Mouse (Mus musculus) telencephalon, adult 2 months (tissue): Measurements from ENCODE around the gene Asgr1.
"Not testable (repeated sequence)": the region's sequence is repeated elsewhere in the genome, so short reads cannot be mapped to it uniquely, and the experiment has no call there.

Experiments
- DNase-seq: peaks from one replicate; pipeline ENCODE4 v3.0.0-alpha.2; 2011; ENCODE audit warnings: low read depth, low spot score

Gene Asgr1

DNA sequence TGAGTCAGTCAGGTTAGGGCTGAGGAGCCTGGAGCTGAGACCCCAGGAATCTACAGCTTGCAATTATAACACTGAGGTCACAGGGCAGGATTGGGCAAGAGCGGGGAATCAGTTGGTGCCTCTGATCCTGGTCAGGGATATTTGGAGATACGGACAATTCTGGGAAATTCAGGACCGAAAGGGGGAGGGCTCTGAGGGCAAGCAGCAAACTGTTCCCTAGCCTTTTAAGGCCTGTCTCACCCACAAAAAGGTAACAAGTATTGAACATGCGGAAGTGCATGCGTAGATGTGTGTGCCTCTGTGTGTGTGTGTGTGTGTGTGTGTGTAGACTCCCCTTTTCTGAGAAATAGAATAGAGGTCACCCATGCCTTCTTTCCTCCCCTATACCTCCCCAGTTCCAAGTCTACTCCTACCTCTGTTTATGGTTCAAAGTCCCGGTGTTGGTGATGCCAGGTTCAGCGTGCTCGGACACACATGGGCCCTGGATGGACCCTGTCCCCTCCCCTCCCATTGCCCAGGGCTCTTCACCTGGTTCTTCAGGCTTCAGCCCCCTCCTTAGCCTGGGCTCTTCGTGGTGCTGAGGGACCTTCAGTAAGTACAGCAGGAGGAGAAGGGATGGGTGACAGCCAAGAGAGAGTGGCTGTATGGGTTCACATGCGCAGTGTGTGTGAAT lies at the start of gene Asgr1:
Asgr1 (plus strand) TSS at position 188 of the 673 bp plus-strand sequence.
- DNase-seq: no peak

DNA sequence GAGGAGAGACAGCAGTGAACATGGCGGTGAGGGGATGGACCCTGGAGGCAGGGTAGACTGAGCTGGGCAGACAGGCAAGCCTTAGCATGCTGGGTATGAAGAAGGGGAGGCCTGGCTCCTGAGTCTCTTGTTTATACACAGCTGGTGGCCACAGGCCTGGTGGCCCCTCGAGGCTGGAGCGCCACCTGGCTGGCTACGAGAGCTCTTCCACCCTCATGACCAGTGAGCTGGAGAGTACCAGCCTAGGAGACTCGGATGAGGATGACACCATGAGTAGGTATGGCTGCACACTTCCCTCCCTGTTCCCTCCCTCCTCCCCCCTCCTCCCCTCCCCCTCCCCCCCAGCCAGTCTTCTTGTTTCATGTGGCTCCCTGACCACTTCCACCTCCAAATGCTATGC lies 48.4 kb upstream of the Asgr1 start:
- no peak for DNase-seq

DNA sequence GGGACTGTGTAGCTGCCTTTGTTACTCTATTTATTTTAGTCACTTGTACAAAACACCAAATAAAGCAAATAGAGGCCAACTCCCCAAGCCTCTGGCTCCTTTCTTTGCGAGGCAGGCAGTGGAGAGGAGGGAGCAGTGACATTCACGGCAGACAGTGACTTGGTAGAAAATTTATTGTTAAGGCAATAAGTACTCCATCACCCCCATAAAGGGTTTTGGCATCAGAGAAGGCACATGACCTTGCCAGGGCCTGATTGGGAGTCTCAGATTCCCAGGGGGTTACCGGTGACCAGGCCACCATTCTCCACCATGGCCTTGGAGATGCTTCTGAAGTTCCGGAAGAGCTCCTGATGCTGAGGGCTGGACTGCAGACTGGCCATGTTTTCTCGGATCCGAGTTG lies 43.9 kb upstream of the Asgr1 start:
- no peak for DNase-seq

DNA sequence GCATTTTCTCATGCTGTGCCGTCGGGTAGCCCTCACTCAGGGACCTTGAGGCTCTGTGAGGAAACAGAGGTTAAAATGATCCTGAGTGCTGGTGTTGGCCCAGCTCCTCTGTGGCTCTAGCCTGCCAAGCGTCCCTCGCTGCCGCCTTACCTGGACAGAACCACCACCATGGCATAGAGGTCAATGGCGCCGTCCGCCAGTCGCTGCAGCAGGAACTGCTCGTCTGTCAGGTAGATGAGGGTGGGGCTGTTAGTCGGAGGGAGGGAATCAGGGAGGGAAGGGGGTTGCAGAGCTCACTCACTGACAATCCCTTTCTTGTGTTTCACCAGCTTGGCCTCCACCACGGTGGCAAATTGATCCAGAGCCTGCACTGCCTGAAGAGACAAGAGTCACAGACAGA lies 43.3 kb upstream of the Asgr1 start:
- DNase-seq: no peak

GRCm38 (mm10) chr11:70010961-70011360 lies 42.9 kb upstream of the Asgr1 start:
- no peak for DNase-seq

GRCm38 (mm10) chr11:70012931-70013330 lies 41.0 kb upstream of the Asgr1 start:
- DNase-seq: no peak

GRCm38 (mm10) chr11:70013408-70013807 lies 40.5 kb upstream of the Asgr1 start:
- DNase-seq: no peak

- DNase-seq: no peak
These were observed 39.8 kb upstream of the Asgr1 start for GRCm38 (mm10) chr11:70014051-70014450.

GRCm38 (mm10) chr11:70014880-70015558 lies 38.9 kb upstream of the Asgr1 start, which contains the start of gene Acadvl:
Acadvl (minus strand) TSS chr11:70015411.
- DNase-seq: peak; percentile 79

GRCm38 (mm10) chr11:70015677-70016076 lies 38.2 kb upstream of the Asgr1 start:
- DNase-seq: no peak

GRCm38 (mm10) chr11:70016177-70016576 lies 37.7 kb upstream of the Asgr1 start:
- not testable (repeated sequence) for DNase-seq

DNA sequence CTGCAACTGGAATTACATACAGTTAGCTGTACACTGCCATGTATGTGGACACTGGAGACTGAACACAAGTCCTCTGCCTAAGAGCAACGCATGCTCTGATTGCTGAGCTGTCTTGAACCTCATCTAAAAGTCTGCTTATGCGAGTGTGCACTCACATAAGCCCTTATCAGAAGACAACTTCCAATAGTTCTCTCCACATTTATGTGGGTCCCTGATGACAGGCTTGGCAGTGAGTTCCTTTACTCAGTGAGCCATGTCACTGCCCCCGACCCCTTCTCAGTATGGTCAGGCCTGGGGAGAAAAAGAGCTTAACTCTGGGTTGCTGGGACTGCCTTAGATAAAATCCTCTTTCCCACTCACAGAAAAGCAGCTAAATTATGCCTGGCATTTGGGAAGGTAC lies 37.2 kb upstream of the Asgr1 start, which contains the start of gene Dlg4:
Dlg4 (plus strand) TSS at position 274 of the 400 bp plus-strand sequence.
- no peak for DNase-seq

GRCm38 (mm10) chr11:70017199-70017767 lies 36.6 kb upstream of the Asgr1 start:
- DNase-seq: no peak

DNA sequence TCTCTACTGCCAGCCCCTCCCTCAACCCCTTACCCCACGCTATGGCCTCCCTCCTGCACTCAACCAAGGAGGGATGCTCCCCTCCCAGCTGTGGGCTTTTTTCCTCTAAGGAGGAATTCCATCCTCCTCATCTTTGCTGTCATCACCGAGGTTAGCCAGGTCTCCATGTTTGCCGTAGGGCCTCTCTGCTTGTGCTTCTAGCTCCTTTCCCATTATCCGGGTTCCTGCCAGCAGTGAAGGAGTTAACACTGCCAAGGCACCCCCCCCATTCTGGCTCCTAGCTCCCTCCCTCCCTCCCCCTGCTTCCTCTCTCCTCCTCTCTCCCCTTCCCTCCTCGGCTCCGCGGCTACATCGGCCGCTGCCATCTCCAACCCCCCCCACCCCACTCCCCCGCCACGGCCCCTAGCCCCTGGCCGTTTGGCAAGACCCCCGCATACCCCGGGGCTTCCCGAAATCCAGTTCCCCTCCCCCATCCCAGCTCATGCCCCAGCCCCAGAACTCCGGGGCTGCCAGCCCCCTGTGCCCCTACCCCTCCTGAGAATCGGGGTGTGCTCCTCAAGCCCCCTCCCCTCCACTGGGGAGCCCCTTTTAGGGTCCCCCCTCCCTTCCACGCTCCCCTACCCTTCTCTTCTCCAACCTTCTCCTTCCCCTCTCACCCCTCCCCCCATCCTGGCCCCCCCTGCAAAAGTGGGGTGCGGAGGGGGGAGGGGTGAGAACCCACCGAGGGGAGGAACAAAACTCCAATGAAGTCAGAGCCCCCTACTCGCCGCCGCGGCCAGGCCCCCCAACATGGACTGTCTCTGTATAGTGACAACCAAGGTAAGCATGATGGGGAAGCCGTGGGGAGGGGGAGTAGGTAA lies 35.5 kb upstream of the Asgr1 start:
- DNase-seq: peak; percentile 77

DNA sequence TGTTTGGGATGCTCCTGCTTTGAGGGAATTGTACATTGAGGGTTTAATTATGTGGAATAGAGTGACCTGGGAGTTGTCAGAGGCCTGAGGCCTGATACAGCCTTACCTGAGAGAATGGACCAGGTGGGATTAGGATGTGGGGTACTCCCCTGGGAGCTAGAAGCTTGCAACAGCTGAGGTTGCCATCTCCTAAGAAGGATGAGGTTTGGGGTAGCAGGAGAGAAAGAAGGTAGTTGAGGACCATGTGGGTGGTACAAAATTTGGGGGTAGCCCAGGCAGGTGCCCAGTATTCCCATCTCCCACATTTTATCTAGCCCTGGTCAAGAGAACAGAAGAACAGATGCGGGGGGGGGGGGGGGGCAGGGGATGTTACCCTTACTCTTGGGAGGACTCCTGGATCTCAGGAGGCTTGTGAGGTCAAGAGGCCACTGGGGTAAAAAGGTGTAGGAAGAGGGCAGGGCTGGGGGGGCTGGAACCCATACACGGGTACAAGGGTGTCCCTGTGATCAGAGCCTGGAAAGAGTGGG lies 34.3 kb upstream of the Asgr1 start:
- DNase-seq: no peak

GRCm38 (mm10) chr11:70020022-70020631 lies 33.8 kb upstream of the Asgr1 start:
- no peak for DNase-seq

GRCm38 (mm10) chr11:70020731-70021263 lies 33.1 kb upstream of the Asgr1 start:
- DNase-seq: peak; percentile 86

GRCm38 (mm10) chr11:70021264-70022132 lies 32.4 kb upstream of the Asgr1 start:
- DNase-seq: peak; percentile 97

- no peak for DNase-seq
These were observed 30.3 kb upstream of the Asgr1 start for GRCm38 (mm10) chr11:70023481-70024150.
